Mouse (Mus musculus) ES-E14 (cell line): ENCODE results near the gene Echdc3.

ENCODE experiments used
- CHD2 ChIP-seq: IDR thresholded peaks from 2 replicates; pipeline ENCODE4 v1.6.1; 2014; ENCODE audit warnings: mild to moderate bottlenecking, low read depth, low read length, inconsistent platforms
- MAFK ChIP-seq: IDR thresholded peaks from 2 replicates; pipeline ENCODE4 v1.6.1; 2014; ENCODE audit warnings: mild to moderate bottlenecking, low read depth, low read length, inconsistent platforms; ENCODE audit not compliant: insufficient read depth

- TF ChIP-seq MAFK (no peak), CHD2 (no peak)
These were observed 16.9 kb upstream of the Echdc3 start for GRCm38 (mm10) chr2:6229597-6230290.
